Mouse (Mus musculus) spleen, postnatal 4 days (tissue): ENCODE data around the gene Rnft1.
A peak's percentile ranks its signal among the peaks of the same experiment; 100 is the strongest.

Source experiments
- DNase-seq, 2 experiments: peaks; one replicate each; pipeline ENCODE4 v3.0.0; 2022; ENCODE audit warnings: low spot score in 2 of 2

Rnft1 gene

DNA sequence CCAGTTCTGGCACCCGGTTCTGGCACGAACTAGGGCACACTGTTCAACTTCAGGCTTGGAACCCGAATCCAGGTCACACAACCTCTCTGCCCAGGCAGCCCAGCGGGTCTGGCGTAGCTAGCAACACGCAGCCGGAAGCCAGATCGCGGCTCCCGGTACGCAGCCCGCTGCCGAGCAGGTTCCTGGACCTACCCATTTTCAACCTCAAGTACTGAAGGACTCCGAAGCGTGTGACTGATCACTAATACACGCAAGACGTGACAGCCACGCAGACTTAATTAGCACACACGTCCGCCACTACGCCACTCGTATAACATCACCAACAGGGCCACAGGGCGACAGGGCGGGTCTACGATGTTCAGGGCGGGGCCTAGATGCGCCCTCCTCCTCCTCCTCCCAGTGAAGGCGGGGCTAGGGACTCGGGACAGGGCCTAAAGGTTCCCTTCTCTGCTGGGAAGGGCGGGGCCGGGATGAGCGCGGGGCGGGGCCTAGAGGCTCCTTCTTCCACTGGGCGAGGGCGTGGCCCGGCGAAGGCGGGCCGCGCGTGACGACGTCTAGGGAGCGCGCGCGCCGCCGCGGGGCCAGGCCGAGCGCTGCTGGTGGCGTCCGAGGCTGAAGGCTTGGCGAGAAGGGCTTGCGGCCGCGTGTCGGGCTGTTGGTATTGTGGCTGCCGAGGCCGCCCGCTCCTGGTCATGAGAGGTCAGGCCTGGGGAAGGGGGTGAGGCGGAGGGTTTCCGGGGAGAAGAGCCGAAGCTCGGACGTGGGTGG, at the start of gene Rnft1:
TSS of gene Rnft1 (plus strand) at position 557 of the 768 bp plus-strand sequence.
- DNase-seq: peak; percentile 99 to 100

DNA sequence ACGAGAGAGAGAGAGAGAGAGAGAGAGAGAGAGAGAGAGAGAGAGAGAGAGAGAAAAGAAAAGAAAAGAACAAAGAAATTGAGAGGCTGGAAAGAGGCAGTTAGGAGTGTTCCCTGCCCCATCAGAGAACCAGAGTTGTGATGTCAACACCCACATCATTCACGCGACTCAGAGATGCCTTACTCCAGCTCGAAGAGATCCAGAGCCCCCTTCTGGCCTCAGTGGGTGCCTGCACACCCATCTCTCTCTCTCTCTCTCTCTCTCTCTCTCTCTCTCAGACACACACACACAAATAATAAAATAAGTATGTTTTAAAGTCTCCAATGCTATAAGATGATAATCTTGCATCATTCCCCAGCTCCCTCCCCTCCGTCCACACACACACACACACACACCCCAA, 47.6 kb upstream of the Rnft1 start:
- peak in 1 of 2 experiments; percentile 26 for DNase-seq

DNA sequence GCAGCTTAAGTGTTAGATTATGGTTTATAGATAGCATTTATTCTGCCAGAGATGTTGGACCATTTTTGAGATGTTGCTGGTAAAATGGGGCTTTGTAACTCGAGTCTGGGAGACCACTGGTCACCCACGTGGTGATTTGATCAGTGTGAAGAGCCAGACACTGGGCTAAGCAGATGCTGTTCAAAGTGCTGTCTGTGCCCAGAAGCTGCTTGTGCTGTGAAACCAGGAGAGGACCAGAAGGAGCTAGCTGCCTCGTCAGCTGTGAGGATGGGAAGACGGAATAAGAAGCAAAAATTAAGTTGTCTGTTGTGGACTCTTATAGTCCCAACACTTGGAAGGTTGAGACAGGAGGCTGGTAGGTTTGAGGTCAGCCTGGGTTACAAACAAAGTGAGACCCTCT, 46.2 kb upstream of the Rnft1 start:
- DNase-seq: no peak

DNA sequence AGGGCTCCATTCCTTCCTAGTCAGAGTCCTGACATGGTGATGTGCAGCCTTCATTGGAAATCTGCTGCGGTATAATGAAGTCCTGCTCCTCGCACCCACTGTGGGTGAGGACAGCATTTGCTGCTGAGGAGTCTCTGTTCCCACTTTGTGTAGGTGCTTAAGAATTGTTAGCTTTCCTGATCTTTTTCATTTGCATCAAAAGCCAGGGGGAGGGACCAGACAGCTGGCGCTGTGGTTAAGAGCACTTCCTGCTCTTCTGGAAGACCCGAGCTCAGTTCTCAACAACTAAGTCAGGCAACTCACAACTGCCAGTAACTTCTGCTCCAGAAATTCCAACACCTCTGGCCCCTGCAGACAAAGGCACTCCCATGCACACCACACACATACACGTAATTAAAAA, 43.7 kb upstream of the Rnft1 start:
- no peak for DNase-seq

DNA sequence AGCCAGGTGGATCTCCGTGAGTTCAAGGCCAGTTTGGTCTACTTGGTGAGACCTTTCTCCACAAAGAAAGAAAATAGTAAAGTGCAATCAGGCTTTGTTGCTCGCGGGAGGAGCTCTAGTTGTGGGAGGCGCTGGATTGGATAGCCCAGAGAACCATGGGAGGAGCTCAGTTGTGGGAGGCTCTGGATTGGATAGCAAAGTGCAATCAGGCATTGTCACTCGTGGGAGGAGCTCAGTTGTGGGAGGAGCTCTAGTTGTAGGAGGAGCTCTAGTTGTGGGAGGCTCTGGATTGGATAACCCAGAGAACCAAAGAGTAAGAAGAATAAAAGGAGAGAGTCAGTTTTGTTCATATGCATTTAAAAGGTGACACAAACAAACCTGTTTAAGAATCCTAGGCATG, 30.5 kb upstream of the Rnft1 start:
- no peak for DNase-seq

DNA sequence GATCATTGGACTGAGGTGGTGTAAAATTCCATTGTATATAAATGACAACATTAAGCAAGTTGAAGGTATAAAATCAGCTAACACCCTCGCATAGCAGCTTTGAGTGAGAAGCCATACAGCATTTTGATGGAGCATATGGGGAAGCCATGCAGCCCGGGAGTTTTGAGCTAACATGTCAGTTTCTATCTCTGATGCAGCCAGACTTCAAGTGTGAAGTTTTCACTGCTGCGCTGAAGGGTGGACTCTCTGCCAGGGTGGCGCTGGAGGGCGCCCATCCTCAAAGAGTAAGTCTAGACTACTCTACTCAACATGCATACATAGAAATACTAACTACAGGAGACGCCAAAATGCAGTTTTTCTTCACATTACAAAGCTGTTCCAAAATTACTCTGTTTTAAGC, 26.9 kb upstream of the Rnft1 start:
- DNase-seq: no peak

DNA sequence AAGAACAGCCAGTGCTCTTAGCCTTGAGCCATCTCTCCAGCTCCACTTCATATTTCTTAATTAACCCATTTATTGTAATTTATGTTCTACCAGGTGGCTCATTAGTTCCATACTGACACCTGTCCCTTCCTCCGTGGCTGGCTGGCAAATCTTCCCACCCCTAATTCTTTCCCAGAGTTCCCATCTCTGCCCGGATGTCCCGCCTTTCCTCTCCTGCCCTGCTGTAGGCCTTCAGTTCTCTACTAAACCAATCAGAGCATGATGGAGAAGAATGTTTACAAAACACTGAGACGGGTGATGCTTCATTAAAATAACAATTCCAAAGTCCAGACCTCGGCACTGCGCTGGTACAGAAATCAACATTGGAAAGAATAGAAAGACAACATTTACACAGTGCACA, 25.6 kb upstream of the Rnft1 start:
- DNase-seq: no peak

DNA sequence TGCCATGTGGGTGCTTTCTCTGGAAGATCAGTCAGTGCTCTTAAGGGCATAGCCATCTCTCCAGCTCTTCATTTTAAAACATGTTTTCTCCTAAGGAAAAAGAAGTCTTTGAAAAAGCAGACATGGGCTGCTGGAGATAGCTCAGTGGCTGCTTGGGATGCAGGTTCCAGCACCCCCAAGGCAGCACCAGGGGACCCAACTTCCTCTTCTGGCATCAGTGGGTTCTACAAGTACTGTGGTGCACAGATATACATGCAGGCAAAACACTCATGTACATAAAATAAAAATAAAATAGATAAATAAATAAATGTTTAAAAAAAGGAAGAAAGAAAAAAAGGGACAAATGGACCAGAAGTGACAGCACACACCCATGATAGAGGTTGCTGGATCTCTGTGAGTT, 21.9 kb upstream of the Rnft1 start:
- DNase-seq: no peak

DNA sequence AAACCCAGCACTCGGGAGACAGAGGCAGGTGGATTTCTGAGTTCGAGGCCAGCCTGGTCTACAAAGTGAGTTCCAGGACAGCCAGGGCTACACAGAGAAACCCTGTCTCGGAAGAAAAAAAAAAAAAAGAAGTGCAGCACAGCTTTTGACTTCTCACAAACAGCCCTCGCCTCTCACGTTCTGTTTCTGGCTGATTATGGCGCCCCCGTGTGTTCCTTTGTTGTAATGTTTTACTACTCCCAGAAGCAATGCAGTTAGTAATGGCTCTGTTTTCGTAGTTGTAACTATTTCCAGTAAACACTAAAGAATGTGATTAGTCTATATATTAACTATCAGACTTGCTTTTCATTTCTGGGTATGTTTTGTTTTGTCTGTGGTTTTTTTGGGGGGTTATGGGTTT, 20.2 kb upstream of the Rnft1 start:
- peak; percentile 67 to 85 for DNase-seq

DNA sequence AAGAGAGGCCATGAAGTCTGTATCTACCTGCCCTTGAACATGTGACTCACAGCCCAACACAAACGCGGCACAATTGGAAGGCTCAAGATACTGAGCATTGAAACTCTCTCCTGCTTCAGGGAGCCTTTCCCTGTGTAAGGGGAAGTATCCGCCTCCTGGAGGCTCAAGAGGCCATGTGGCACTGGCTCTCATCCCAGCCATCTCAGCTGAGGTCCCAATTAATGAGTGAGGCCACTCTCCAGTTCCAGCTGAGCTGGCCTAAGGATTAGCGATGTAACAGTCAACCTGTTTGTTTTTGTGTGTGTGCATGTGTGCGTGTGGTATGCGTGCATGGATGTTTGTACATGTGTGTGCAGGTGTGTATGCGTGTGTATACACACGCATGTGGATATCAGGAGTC, 16.1 kb upstream of the Rnft1 start:
- DNase-seq: no peak

DNA sequence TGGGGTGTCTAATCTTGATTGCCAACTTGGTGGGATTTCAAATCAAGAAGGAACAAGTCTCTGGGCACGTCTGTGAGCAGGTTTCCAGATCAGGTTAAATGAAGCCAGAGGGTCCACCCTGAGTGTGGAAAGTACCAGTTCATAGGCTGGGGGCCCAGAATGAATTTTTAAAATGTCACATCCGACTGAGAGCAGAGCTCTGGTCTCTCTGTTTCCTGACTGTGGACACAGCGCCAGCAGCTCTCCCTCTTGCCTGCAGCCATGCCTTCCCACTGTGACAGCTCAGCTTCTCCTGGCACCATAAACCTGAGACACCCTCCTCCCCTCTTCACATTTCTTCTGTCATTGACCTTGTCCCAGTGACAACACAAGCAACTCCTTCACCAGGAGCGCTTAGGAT, 15.5 kb upstream of the Rnft1 start:
- no peak for DNase-seq

DNA sequence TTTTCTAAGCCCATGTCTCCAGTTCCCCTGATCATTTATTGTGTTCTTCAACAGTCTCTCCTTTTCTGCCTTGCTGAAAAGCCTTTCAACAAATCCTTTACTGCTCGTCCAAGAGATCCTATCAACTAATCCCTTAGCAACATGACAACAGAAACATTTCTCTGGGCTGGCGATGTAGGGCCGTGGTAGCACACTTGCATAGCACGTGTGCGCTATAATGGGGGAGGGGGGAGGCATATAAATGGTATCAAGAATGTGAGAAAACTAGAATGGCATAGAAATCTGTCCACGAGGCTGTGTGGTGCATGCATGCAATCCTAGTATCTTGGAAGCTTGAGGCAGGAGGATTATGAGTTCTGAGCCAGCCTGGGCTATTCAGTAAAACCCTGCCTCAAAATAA, 12.7 kb upstream of the Rnft1 start:
- no peak for DNase-seq

DNA sequence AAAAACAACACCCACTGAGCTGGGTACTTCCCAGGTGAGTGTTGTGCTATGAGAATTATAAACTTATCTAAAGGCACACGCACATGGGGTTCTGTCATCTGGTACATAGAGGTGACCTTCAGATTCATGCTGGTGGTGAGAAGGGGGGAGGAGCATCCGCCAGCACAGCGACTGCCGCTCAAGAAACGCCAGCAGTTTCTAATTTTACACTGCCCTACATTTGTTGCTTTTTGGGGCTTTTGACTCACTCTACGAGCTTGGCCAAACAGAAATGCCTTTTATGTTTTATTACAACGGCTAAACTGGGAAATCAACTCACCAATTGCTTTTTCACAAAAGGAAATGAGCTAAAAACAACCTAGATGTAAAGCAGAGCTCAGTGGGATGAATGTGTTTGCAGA, 11.7 kb upstream of the Rnft1 start:
- no peak for DNase-seq

DNA sequence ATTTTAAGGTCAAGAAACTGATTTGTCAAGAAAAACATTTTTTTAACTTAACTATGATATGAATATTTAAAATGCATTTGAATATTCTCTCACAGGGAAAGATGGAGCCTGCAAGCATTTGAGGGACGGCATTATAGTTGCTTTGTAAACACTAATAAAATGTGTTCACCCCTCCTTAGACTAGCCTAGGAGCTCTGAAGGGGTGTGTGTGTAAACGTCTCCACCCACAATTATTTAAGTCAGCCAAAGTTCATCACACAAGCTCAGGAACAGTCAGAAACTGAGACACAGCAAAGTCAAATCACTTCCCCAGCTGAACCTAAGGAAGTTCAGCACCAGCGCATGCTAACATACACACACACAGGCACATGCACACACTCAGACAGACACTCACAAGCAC, 10.9 kb upstream of the Rnft1 start:
- DNase-seq: no peak

DNA sequence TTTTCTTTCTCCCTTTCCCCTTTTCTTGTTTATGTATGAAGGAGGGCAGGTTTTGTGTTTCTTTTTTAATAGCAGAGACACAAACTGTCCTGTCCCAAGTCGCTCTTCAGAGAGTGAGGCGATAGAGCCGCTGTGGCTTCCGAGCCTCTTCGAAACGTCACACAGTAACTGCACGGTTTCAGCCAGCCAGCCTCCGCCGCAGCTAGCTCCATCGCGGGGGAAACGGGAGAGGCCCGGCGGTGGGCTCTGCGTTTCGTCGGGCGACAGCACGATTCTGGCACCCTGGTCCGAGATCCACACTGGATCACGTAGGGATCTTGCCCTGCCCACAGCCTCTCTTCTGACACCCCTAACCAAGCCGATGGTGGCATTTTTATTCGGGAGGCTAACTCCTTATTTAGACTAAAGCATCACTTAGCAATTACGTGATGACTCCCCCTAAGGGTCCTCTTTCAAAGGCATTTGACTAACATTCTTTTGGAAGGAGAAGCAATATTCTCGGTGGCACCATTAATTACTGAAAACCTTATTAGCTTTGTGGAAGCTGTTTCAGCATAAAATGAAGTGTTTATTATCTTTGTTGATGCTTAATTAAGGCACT, 553 bp downstream of the Rnft1 start:
- DNase-seq: peak; percentile 42 to 81

DNA sequence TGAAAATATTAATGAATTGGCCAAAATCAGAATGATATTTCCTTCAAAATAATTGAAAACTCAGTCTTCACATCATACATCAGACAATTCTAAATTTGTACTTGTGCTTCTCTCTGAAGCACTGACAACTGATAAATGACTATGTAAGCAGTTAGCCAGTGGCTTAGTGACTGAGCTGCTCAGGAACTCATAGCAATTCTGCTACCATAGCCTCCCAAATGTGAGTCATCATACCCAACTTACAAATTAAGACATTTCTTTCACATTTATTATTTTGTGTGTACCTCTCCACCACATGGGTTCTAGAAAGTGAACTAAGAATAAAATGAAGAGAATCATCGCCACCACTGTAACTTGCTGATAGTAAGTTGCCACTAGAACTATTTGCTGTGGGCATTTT, 6.3 kb downstream of the Rnft1 start:
- DNase-seq: no peak

DNA sequence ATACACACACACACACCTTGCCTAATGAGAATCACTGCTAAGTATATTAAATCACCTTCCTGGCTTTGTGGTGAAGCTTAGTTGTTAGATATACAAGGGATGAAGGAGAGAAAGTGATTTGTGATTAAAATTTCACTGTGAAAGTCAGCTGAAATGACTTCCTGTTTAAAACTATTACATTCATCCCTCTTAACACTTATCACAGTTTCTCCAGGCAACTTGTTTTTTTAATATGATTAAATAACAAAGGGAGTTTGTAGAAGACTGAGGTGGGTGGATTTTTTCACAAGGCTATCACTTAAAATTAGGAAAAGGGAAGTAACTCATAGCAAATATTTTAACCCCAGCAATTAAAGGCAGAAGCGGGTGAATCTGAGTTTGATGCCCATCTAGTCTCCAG, 12.9 kb downstream of the Rnft1 start:
- no peak for DNase-seq

DNA sequence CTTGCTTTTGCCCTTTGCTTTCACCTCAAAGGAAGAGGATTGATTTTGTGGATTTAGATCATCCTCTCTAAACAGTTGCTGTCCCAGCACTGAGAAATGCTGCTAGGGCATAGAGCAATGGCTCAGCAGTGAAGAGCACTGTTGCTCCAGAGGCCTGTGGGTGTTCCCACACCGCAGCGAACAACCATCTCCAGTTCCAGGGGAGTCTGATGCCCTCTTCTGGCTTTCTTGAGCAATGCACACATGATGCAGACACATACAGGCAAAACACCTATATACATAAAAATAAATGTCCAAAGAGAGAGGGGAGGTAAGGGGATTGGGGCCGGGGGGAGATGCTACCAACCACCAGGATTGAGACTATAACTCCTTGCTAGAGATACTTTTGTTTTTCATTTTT, 13.5 kb downstream of the Rnft1 start:
- DNase-seq: no peak

DNA sequence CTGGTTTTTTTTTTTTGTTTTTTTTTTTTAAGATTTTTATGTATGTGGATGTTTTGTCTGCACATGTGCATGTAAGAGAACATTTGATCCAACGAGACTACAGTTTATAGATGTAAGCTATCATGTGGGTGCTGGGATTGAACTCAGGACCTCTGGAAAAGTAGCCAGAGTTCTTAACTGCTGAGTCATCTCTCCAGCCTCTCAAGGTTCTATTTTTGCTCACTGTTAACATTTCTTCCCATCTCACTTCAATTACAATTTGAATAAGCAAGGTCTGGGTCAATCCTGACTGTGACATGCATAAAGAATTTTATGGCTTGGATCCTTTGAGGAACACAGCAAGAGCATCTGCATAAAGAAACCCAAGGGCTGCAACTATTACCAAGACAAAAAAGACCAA, 16.3 kb downstream of the Rnft1 start:
- no peak for DNase-seq

DNA sequence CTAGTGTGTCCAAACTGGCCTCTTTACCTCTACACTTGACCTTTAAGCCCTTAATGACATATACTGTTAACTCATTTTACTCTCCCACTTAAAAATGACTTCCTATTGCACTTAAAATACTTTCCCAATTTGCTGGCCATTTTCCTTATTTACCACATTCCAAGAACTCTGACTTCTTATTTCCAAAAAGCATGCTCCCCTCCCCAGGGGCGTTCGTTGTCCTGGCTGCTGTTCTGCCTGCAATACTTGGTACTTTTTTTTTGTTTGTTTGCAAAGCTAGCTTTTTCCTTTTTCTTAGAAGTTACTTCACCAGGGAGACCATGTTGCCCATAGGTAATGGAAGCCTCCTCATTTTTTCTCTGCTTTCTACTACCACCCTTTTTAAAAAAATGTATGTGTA, 18.7 kb downstream of the Rnft1 start:
- no peak for DNase-seq

DNA sequence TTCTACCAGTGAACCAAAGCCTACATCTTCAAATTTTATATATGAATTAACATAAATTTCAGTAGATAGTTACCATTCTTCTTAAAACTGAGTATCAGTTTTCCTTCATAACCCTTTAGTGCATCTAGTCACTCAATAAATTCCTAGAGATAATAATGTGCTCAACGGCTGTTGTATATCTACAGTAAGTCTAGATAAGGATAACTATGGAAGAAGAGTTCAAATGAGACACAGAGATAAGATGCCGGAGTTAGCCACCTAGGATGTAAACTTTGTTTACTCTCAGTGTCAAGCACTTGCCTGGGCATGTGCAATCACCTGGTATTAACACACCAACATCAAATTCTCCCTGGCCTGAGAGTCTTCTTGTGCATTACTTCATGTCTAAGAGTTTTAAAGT, 22.9 kb downstream of the Rnft1 start:
- DNase-seq: no peak

DNA sequence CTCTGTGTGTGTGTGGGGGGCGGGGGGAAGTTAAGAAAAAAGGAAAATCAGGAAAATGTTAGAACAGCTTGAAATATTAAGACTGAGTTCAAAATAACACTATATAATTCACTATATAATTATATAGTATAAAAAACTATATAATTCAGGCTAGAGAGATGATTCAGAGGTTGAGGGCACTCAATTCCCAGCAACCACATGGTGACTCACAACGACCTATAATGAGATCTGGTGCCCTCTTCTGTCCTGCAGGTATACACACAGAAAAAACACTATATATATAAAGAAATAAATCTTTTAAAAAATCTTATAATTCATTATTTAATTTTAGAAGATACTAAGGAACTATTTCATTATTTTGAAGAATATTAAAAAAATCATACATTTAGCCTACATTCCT, 23.5 kb downstream of the Rnft1 start:
- no peak for DNase-seq

DNA sequence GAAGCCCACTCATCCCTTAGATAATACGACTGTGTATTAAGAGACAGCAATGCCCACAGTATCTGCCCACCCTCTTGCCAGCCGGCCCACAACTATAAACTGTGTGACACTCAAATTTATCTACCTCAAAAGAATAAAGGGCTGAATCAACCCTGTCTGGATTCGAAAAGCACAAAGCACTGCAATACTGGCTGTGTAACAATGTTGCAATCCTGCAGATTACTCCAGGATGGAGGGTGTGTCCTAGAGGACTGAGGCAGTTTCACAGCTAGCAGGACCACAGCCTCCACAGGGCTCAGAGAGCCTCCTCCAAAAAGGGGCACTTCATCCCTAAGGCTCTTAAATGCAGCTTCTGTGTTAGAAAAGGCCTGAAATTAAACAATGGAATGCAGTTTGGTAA, 32.2 kb downstream of the Rnft1 start:
- DNase-seq: no peak

DNA sequence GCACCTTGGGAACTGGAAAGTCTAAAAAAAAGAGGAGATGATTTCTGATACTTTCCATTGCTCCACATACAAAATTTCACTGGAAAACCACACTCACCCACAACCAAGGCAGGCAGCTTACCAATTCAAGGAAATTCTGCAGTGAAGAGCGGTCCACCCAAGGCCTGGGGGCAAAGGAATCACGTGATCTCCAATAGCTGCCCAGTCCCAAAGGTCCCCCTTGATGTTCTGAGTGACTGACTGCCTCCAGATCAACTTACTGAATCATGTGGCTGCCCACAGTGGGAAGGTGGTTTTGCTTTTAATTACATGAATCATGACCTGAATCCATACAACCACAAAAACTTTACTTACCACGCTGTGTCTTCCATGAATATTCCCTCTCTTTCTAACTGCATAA, 32.8 kb downstream of the Rnft1 start:
- no peak for DNase-seq
